Mouse (Mus musculus) small intestine, adult 2 months (tissue): Measurements from ENCODE around the gene Kif1a.

ENCODE experiments used
- CTCF ChIP-seq: fragments of 200-500 bp; IDR thresholded peaks from 2 replicates; pipeline ENCODE4 v1.5.1; 2012; ENCODE audit warnings: low read depth, mild to moderate bottlenecking, control low read depth, inconsistent platforms, low read length, moderate library complexity, mixed read lengths; ENCODE audit not compliant: insufficient replicate concordance, insufficient read length; ENCODE audit errors: extremely low read depth
- POLR2A ChIP-seq: fragments of 200-500 bp; IDR thresholded peaks from 2 replicates; pipeline ENCODE4 v1.6.1; 2012; ENCODE audit warnings: low read depth, mild to moderate bottlenecking, control low read depth, inconsistent platforms, low read length, moderate library complexity

DNA sequence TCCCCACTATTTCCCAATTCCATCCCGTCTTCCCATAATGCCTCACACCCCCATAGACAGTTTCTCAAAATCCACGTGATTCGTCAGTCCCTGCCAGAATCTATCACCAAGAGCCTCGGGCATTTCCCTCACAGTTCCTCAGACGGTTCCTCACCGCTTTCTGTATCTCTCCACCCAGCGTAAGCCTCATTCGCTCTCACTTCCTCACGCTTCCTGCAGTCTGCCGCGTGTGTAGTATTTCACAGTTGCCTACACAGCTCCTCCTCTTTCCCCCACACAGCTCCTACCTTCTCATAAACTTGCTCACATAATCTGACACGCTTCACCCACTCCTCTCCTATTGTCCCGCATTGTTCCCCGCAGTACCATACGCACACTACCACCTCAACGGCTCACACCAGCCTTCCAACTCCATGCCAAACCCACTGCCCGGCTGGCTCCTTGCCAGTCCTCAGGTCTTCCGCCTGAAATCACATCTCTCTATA is 30.2 kb downstream of the Kif1a start:
- TF ChIP-seq CTCF: no peak
- no peak for TF ChIP-seq POLR2A
